Mouse (Mus musculus) splenic B cell, adult 2 months (primary cell): ENCODE measurements at regions not wholly inside any gene's neighbourhood (a gene's known extent, or its start where the extent isn't known, plus 50 kb on each side); places are given as distances from the start of the nearest gene placed in this dataset.
A peak's percentile ranks its signal among the peaks of the same experiment; 100 is the strongest.
"Not testable (repeated sequence)": the region's sequence is repeated elsewhere in the genome, so short reads cannot be mapped to it uniquely, and the experiment has no call there.

ENCODE experiments used
- DNase-seq: peaks from one replicate; pipeline ENCODE4 v3.0.0-alpha.2; 2011; ENCODE audit warnings: low read depth, low spot score
- H3K27me3 ChIP-seq: 2 replicates; pipeline ENCODE4 v1.6.1; 2012; ENCODE audit warnings: mild to moderate bottlenecking, low read length, moderate library complexity, mixed read lengths; ENCODE audit not compliant: control insufficient read depth, poor library complexity, insufficient read depth, severe bottlenecking
- H3K36me3 ChIP-seq: 2 replicates; pipeline ENCODE4 v1.6.1; 2012; ENCODE audit warnings: mild to moderate bottlenecking, low read length, moderate library complexity, mixed read lengths; ENCODE audit not compliant: control insufficient read depth, poor library complexity, insufficient read depth, severe bottlenecking

- Histone ChIP-seq H3K36me3 (no peaks in the 10 kb centered on the region), H3K27me3 (no peaks in the 10 kb centered on the region)
- DNase-seq, result peak; percentile 43
Observed at GRCm38 (mm10) chr12:77039953-77040305, 77.9 kb upstream of the Max start.

GRCm38 (mm10) chr12:77039295-77039952, 77.4 kb upstream of the Max start:
- H3K36me3 ChIP-seq, result no peaks in the 10 kb centered on the region
- DNase-seq, result peak; percentile 75
- H3K27me3 ChIP-seq, result no peaks in the 10 kb centered on the region

- Histone ChIP-seq H3K27me3 (no peaks in the 10 kb centered on the region), H3K36me3 (no peaks in the 10 kb centered on the region)
- no peak for DNase-seq
Observed at GRCm38 (mm10) chr12:77035676-77036075, 73.7 kb upstream of the Max start.

GRCm38 (mm10) chr12:77031448-77031847, 69.4 kb upstream of the Max start:
- DNase-seq, result no peak
- H3K27me3 ChIP-seq, result no peaks in the 10 kb centered on the region
- H3K36me3 ChIP-seq, result no peaks in the 10 kb centered on the region

- H3K27me3 ChIP-seq, result no peaks in the 10 kb centered on the region
- DNase-seq, result no peak
Observed at GRCm38 (mm10) chr12:77025431-77025879, 63.5 kb upstream of the Max start.

GRCm38 (mm10) chr12:77022538-77022937, 60.5 kb upstream of the Max start:
- Histone ChIP-seq H3K27me3 (no peaks in the 10 kb centered on the region), H3K36me3 (no peaks in the 10 kb centered on the region)
- DNase-seq, result no peak

More at GRCm38 (mm10) chr12:77025431-77025879, 63.5 kb upstream of the Max start:
- H3K36me3 ChIP-seq, result no peaks in the 10 kb centered on the region

GRCm38 (mm10) chr12:77021881-77022280, 59.9 kb upstream of the Max start:
- DNase-seq, result no peak
- no peaks in the 10 kb centered on the region for H3K27me3 ChIP-seq

GRCm38 (mm10) chr12:77019708-77020511, 57.9 kb upstream of the Max start:
- DNase-seq, result peak; percentile 35
- H3K27me3 ChIP-seq, result no peaks in the 10 kb centered on the region

More at GRCm38 (mm10) chr12:77021881-77022280, 59.9 kb upstream of the Max start:
- H3K36me3 ChIP-seq, result no peaks in the 10 kb centered on the region

GRCm38 (mm10) chr12:77019148-77019547, 57.1 kb upstream of the Max start:
- not testable (repeated sequence) for H3K36me3 ChIP-seq, H3K27me3 ChIP-seq, DNase-seq

More at GRCm38 (mm10) chr12:77019708-77020511, 57.9 kb upstream of the Max start:
- H3K36me3 ChIP-seq, result no peaks in the 10 kb centered on the region

- Histone ChIP-seq H3K36me3 (no peaks in the 10 kb centered on the region), H3K27me3 (no peaks in the 10 kb centered on the region)
- DNase-seq, result no peak
Observed at GRCm38 (mm10) chr12:77018373-77018772, 56.4 kb upstream of the Max start.

GRCm38 (mm10) chr12:77014908-77015307, 52.9 kb upstream of the Max start:
- H3K36me3 ChIP-seq, result no peaks in the 10 kb centered on the region
- no peaks in the 10 kb centered on the region for H3K27me3 ChIP-seq
- no peak for DNase-seq
